14 mouse cellular contexts compared by ENCODE assay signal in the genomic region with DNA sequence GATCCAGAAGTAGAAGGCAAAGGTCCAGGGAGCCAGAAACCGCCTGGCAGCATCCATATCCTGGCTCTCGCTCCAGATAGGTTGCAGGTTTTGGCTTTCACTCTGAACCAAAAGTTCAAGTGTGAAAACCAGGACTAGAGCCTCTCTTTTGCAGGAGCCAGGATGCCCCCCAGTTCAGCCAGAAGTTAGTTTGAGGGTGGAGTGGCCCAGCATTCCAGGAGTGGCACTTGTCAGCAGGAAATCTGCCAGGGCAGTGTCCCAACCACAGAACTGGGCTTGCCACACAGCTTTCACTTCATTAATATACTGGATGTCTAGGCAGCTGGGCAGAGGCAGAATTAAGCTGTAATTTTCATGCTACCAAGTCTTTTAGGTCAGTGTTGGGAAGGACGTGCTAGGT.
DNase-seq lines count a peak whose midpoint lies in the region; ATAC-seq lines count a peak whose summit lies in the region.
"Had no signal": no experiment of that assay in that cellular context is flagged by ENCODE, and none has a peak within 500 bp of the region (broad histone marks: within the 10 kb centered on the region; RNA-seq: fewer than 3 reads in every experiment).

No protein-coding gene starts in this region.

- H3K9ac ChIP-seq in kidney, embryonic 14.5 days (ENCODE audit: low read depth, low read length), result no peak overlapping the region
- H3K9ac ChIP-seq: heart, embryonic 15.5 days; liver, embryonic 14.5 days had no signal

- ATAC-seq in kidney, embryonic 14.5 days (ENCODE audit: low FRiP score, low TSS enrichment), result no peak

- no peaks in the 10 kb centered on the region for H3K9me3 ChIP-seq in kidney, embryonic 14.5 days (ENCODE audit: control insufficient read depth, low read length)
- H3K9me3 ChIP-seq: heart, embryonic 15.5 days had no signal

- no peak overlapping the region for H3K4me3 ChIP-seq in kidney, embryonic 14.5 days (ENCODE audit: low read length)
- H3K4me3 ChIP-seq: heart, embryonic 15.5 days had no signal

- WGBS in kidney, embryonic 14.5 days, result 82% methylated on average over 3 of the region's 3 CpGs

- no peaks in the 10 kb centered on the region for H3K27me3 ChIP-seq in kidney, embryonic 14.5 days (ENCODE audit: control insufficient read depth, insufficient read depth, low read length)
- H3K27me3 ChIP-seq: heart, embryonic 15.5 days had no signal

- peak; percentile 33 for DNase-seq in kidney, adult 18-20 months
- DNase-seq in adrenal gland, postnatal 10 days, result peak; percentile 72
- peak; percentile 62 to 63 for DNase-seq in gastrocnemius, postnatal 36 days
- peak; percentile 84 for DNase-seq in lung, postnatal 10 days
- no peak for DNase-seq in left cerebral cortex, postnatal 14 days (ENCODE audit: low spot score in 2 of 2)
- DNase-seq in frontal cortex, postnatal 36 days (ENCODE audit: low spot score in 2 of 2), result no peak
- no peak for DNase-seq in retina, embryonic 14.5 days (ENCODE audit: low spot score)
- DNase-seq: cerebellum, adult 8-10 months; right cerebral cortex, postnatal 4 days; thymus, adult 18-20 months had no signal

- no peaks in the 10 kb centered on the region for H3K36me3 ChIP-seq in kidney, embryonic 14.5 days (ENCODE audit: control insufficient read depth, insufficient read depth, low read length)
- H3K36me3 ChIP-seq: heart, embryonic 15.5 days had no signal

- no peaks in the 10 kb centered on the region for H3K4me1 ChIP-seq in kidney, embryonic 14.5 days (ENCODE audit: control insufficient read depth, insufficient read depth, low read length)

- no peak overlapping the region for H3K27ac ChIP-seq in kidney, embryonic 14.5 days (ENCODE audit: low read depth, low read length)
- H3K27ac ChIP-seq: heart, embryonic 15.5 days; kidney, postnatal 0 days; liver, embryonic 14.5 days had no signal

- no peak overlapping the region for H3K4me2 ChIP-seq in kidney, embryonic 14.5 days (replicated peaks; ENCODE audit: low read depth, low read length)
- H3K4me2 ChIP-seq: heart, embryonic 15.5 days had no signal

- intact Hi-C loops in gastrocnemius, postnatal 36 days (cut with DNase I), result no loop called here
- intact Hi-C loops in left cerebral cortex, postnatal 14 days (cut with DNase I), result no loop called here

Comparison
In these comparisons a context has a peak if more than half of its experiments do, and no peak if none do; other contexts are left out.
1. DNase-seq: peak in kidney, adult 18-20 months (single experiment), adrenal gland, postnatal 10 days (single experiment), gastrocnemius, postnatal 36 days (2 of 2) and lung, postnatal 10 days (single experiment); none in left cerebral cortex, postnatal 14 days (0 of 2), frontal cortex, postnatal 36 days (0 of 2) and retina, embryonic 14.5 days (single experiment).